Mouse (Mus musculus) olfactory bulb, adult 2 months (tissue): Measurements from ENCODE around the gene A630001G21Rik. TPM values are rescaled to one million over a fixed set of nuclear protein-coding genes. Genes with fewer than 3 reads are reported as not detected.
"Not testable (repeated sequence)": the region's sequence is repeated elsewhere in the genome, so short reads cannot be mapped to it uniquely, and the experiment has no call there.

ENCODE experiments used
- H3K27ac ChIP-seq: fragments of 200-500 bp; 2 replicates; pipeline ENCODE4 v1.5.1; 2012; ENCODE audit warnings: low read depth, low read length; ENCODE audit not compliant: insufficient read depth
- H3K4me1 ChIP-seq: fragments of 200-500 bp; 2 replicates; pipeline ENCODE4 v1.6.1; 2012; ENCODE audit warnings: low read length; ENCODE audit not compliant: control insufficient read depth, insufficient read depth
- H3K4me3 ChIP-seq: fragments of 200-500 bp; 2 replicates; pipeline ENCODE4 v1.5.1; 2012; ENCODE audit warnings: mild to moderate bottlenecking, low read depth, low read length, moderate library complexity; ENCODE audit not compliant: insufficient read depth
- CTCF ChIP-seq: fragments of 200-500 bp; IDR thresholded peaks from 2 replicates; pipeline ENCODE4 v1.5.1; 2012; ENCODE audit warnings: low read depth, mild to moderate bottlenecking, low read length, moderate library complexity; ENCODE audit not compliant: insufficient read depth
- POLR2A ChIP-seq: fragments of 200-500 bp; IDR thresholded peaks from 2 replicates; pipeline ENCODE4 v1.6.1; 2012; ENCODE audit warnings: mild to moderate bottlenecking, low read depth, low read length, moderate library complexity; ENCODE audit not compliant: insufficient read depth
- WGBS: fragments of 180-500 bp; shearing (Covaris S2); methylation state at CpG from one replicate; pipeline ENCODE4 v1.1.7; 2018; 5-methylcytosine and 5-hydroxymethylcytosine counted together
- polyA plus RNA-seq: library from polyadenylated mRNA; stranded (reverse); fragments of >200 nt; gene quantifications from 2 replicates; pipeline ENCODE4 v1.2.4, GENCODE M21; 2012; ENCODE audit warnings: low replicate concordance; ENCODE audit not compliant: missing spikeins, insufficient read depth, insufficient read length

A630001G21Rik gene
- not detected in 2 replicates for polyA plus RNA-seq

GRCm38 (mm10) chr1:85778436-85778835, at the start of gene A630001G21Rik:
Gene A630001G21Rik, minus strand, starts transcription at chr1:85778643.
- H3K27ac ChIP-seq, result no peak within 1 kb of the TSS
- no peak for TF ChIP-seq POLR2A
- WGBS, result 94% methylated on average over 4 of the region's 4 CpGs
- no peak within 1 kb of the TSS for H3K4me3 ChIP-seq
- peaks cover 12% of the 10 kb centered on the region for H3K4me1 ChIP-seq

- Histone ChIP-seq H3K27ac (no peak overlapping the region), H3K4me3 (no peak overlapping the region), H3K4me1 (peaks cover 3% of the 10 kb centered on the region; the same call in 1 of the 2 replicates)
- 81% methylated on average over 5 of the region's 5 CpGs for WGBS
- TF ChIP-seq POLR2A, result no peak
- no peak for TF ChIP-seq CTCF
Measured at GRCm38 (mm10) chr1:85827166-85827565, 48.7 kb upstream of the A630001G21Rik start.

DNA sequence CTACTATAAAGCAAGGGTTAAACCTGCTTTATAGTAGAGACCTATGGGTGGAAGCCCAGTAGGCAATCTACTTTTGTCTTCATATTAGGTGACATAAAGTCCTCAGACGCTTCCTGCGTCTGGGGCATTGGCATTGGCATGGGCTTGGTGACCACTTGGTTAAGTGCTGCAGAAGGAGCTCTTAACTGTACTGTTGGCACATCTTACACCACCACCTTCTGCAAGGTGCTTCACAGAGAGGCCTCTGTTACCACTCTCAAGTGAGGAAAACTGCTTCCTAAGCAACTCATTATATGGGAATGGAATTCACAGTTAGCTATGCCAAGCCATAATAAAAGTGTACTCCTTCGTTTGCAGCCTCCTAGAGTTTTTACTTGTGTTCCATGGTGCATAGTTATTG, 46.5 kb upstream of the A630001G21Rik start:
- Histone ChIP-seq H3K4me1 (peaks cover 8% of the 10 kb centered on the region; the same call in 1 of the 2 replicates), H3K27ac (no peak overlapping the region), H3K4me3 (no peak overlapping the region)
- TF ChIP-seq CTCF, result no peak
- TF ChIP-seq POLR2A, result no peak
- WGBS, result 52% methylated on average over 3 of the region's 3 CpGs

- H3K4me3 ChIP-seq, result no peak overlapping the region
- WGBS, result 19% methylated on average over 8 of the region's 8 CpGs
- H3K4me1 ChIP-seq, result peaks cover 7% of the 10 kb centered on the region; the same call in 1 of the 2 replicates
- no peak for TF ChIP-seq POLR2A
- TF ChIP-seq CTCF, result no peak
- H3K27ac ChIP-seq, result peak overlapping the region; percentile 45; the same call in 1 of the 2 replicates
Measured at GRCm38 (mm10) chr1:85822239-85822638, 43.8 kb upstream of the A630001G21Rik start.

GRCm38 (mm10) chr1:85819695-85820094, 41.3 kb upstream of the A630001G21Rik start:
- Histone ChIP-seq H3K4me3 (no peak overlapping the region), H3K27ac (no peak overlapping the region), H3K4me1 (peaks cover 5% of the 10 kb centered on the region; the same call in 1 of the 2 replicates)
- no peak for TF ChIP-seq CTCF
- no peak for TF ChIP-seq POLR2A
- 100% methylated on average over 1 of the region's 1 CpGs for WGBS

- WGBS, result 97% methylated on average over 6 of the region's 6 CpGs
- peaks cover 8% of the 10 kb centered on the region; the same call in 1 of the 2 replicates for H3K4me1 ChIP-seq
- TF ChIP-seq POLR2A (no peak), CTCF (no peak)
Measured at GRCm38 (mm10) chr1:85818121-85818520, 39.7 kb upstream of the A630001G21Rik start.

DNA sequence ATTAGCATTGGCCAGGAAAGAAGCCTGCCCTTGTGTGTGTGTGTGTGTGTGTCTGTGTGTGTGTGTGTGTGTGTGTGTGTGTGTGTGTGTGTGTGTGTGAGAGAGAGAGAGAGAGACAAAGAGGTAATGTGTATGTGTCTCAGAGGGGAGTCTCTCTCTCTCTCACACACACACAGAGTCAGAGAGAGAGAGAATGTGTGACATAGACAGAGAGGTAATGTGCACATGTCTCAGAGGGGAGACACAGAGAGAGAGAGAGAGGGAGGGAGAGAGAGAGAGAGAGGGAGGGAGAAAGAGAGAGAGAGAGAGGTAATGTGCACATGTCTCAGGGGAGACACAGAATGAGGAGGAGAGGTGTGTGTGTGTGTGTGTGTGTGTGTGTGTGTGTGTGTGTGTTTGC, 35.8 kb upstream of the A630001G21Rik start:
- not testable (repeated sequence) for H3K4me3 ChIP-seq, H3K4me1 ChIP-seq, H3K27ac ChIP-seq

More at GRCm38 (mm10) chr1:85818121-85818520, 39.7 kb upstream of the A630001G21Rik start:
- no peak overlapping the region for H3K27ac ChIP-seq
- H3K4me3 ChIP-seq, result no peak overlapping the region

- WGBS, result 70% methylated on average over 2 of the region's 2 CpGs
- Histone ChIP-seq H3K4me1 (peaks cover 2% of the 10 kb centered on the region; the same call in 1 of the 2 replicates), H3K4me3 (no peak overlapping the region), H3K27ac (no peak overlapping the region)
- TF ChIP-seq POLR2A (no peak), CTCF (no peak)
Measured at GRCm38 (mm10) chr1:85810787-85811186, 32.3 kb upstream of the A630001G21Rik start.

GRCm38 (mm10) chr1:85810343-85810742, 31.9 kb upstream of the A630001G21Rik start:
- no peak for TF ChIP-seq POLR2A
- TF ChIP-seq CTCF, result no peak
- no peak overlapping the region for H3K4me3 ChIP-seq
- H3K4me1 ChIP-seq, result peaks cover 2% of the 10 kb centered on the region; the same call in 1 of the 2 replicates
- no peak overlapping the region for H3K27ac ChIP-seq
- WGBS, result 41% methylated on average over 2 of the region's 2 CpGs

- Histone ChIP-seq H3K4me1 (peaks cover under 1% of the 10 kb centered on the region; the same call in 1 of the 2 replicates), H3K27ac (no peak overlapping the region), H3K4me3 (no peak overlapping the region)
- TF ChIP-seq CTCF, result no peak
- TF ChIP-seq POLR2A, result no peak
- 28% methylated on average over 4 of the region's 4 CpGs for WGBS
Measured at GRCm38 (mm10) chr1:85809256-85809655, 30.8 kb upstream of the A630001G21Rik start.
